Mouse (Mus musculus) kidney, postnatal 25 days (tissue): ENCODE results near the gene Phlda3.
A peak's percentile ranks its signal among the peaks of the same experiment; 100 is the strongest.

Experiments
- DNase-seq, 2 experiments: peaks; one replicate each; pipeline ENCODE4 v3.0.0; 2021; ENCODE audit warnings: mixed read lengths in 2 of 2

The Phlda3 gene

GRCm38 (mm10) chr1:135765645-135766591 is at the start of gene Phlda3:
Gene Phlda3, plus strand, starts transcription at chr1:135766119.
- DNase-seq, result peak; percentile 67 to 82

GRCm38 (mm10) chr1:135719486-135719885 is 46.4 kb upstream of the Phlda3 start:
- peak; percentile 75 to 83 for DNase-seq

GRCm38 (mm10) chr1:135719983-135720382 is 45.9 kb upstream of the Phlda3 start, which contains the start of gene Csrp1:
Gene Csrp1, plus strand, starts transcription at chr1:135720061.
- DNase-seq, result no peak

GRCm38 (mm10) chr1:135723016-135723415 is 42.9 kb upstream of the Phlda3 start:
- no peak for DNase-seq

GRCm38 (mm10) chr1:135724134-135724533 is 41.8 kb upstream of the Phlda3 start:
- DNase-seq, result no peak

GRCm38 (mm10) chr1:135725324-135725723 is 40.6 kb upstream of the Phlda3 start:
- DNase-seq, result no peak

- peak; percentile 64 to 69 for DNase-seq
Measured at GRCm38 (mm10) chr1:135725936-135726335, 40.0 kb upstream of the Phlda3 start.

- DNase-seq, result peak; percentile 88 to 93
Measured at GRCm38 (mm10) chr1:135728631-135729366, 37.1 kb upstream of the Phlda3 start.

GRCm38 (mm10) chr1:135729367-135729713 is 36.6 kb upstream of the Phlda3 start:
- peak; percentile 51 to 75 for DNase-seq

GRCm38 (mm10) chr1:135729821-135730220 is 36.1 kb upstream of the Phlda3 start:
- no peak for DNase-seq

GRCm38 (mm10) chr1:135730296-135730695 is 35.6 kb upstream of the Phlda3 start:
- DNase-seq, result no peak

GRCm38 (mm10) chr1:135731393-135731792 is 34.5 kb upstream of the Phlda3 start:
- no peak for DNase-seq

GRCm38 (mm10) chr1:135731897-135732684 is 33.8 kb upstream of the Phlda3 start:
- DNase-seq, result peak; percentile 20 to 56

GRCm38 (mm10) chr1:135734225-135734937 is 31.5 kb upstream of the Phlda3 start:
- DNase-seq, result peak in 1 of 2 experiments; percentile 44

- DNase-seq, result no peak
Measured at GRCm38 (mm10) chr1:135735460-135735859, 30.5 kb upstream of the Phlda3 start.

- no peak for DNase-seq
Measured at GRCm38 (mm10) chr1:135744987-135745386, 20.9 kb upstream of the Phlda3 start.

- DNase-seq, result no peak
Measured at GRCm38 (mm10) chr1:135746248-135746647, 19.7 kb upstream of the Phlda3 start.

- DNase-seq, result peak; percentile 94 to 98
Measured at GRCm38 (mm10) chr1:135752737-135753348, 13.1 kb upstream of the Phlda3 start.

GRCm38 (mm10) chr1:135755287-135755686 is 10.6 kb upstream of the Phlda3 start:
- peak in 1 of 2 experiments; percentile 50 for DNase-seq

GRCm38 (mm10) chr1:135755913-135756312 is 10.0 kb upstream of the Phlda3 start:
- no peak for DNase-seq

- no peak for DNase-seq
Measured at GRCm38 (mm10) chr1:135757287-135757686, 8.6 kb upstream of the Phlda3 start.

GRCm38 (mm10) chr1:135759685-135760084 is 6.2 kb upstream of the Phlda3 start:
- DNase-seq, result no peak
